Mouse (Mus musculus) myocyte (in vitro differentiated cells): ENCODE measurements around the gene Rnd2. TPM values are rescaled to one million over a fixed set of nuclear protein-coding genes. Genes with fewer than 3 reads are reported as not detected.
"Not testable (repeated sequence)": the region's sequence is repeated elsewhere in the genome, so short reads cannot be mapped to it uniquely, and the experiment has no call there.

Experiments
- H3K27me3 ChIP-seq: one replicate; pipeline ENCODE4 v1.6.1; 2011; ENCODE audit not compliant: control insufficient read depth, insufficient read depth, insufficient read length
- H3K36me3 ChIP-seq: one replicate; pipeline ENCODE4 v1.6.1; 2011; ENCODE audit not compliant: control insufficient read depth, insufficient read depth
- H3K4me2 ChIP-seq: one replicate; pipeline ENCODE4 v1.6.1; 2011; ENCODE audit warnings: low read depth, control low read depth
- H3K4me3 ChIP-seq: one replicate; pipeline ENCODE4 v1.5.1; 2011; ENCODE audit warnings: mild to moderate bottlenecking, control low read depth, moderate library complexity
- H3K79me2 ChIP-seq: one replicate; pipeline ENCODE4 v1.6.1; 2011; ENCODE audit not compliant: control insufficient read depth, insufficient read depth
- H3ac ChIP-seq: one replicate; pipeline ENCODE4 v1.6.1; 2011; ENCODE audit not compliant: control insufficient read depth, insufficient read length
- CEBPB ChIP-seq: IDR thresholded peaks from 2 replicates; pipeline ENCODE4 v1.6.1; 2011; ENCODE audit warnings: mild to moderate bottlenecking, moderate library complexity; ENCODE audit not compliant: poor library complexity, insufficient read depth, severe bottlenecking
- E2F4 ChIP-seq: IDR thresholded peaks from one replicate; pipeline ENCODE4 v1.6.1; 2011; ENCODE audit warnings: mild to moderate bottlenecking, control low read depth, moderate library complexity; ENCODE audit not compliant: insufficient read depth
- MAX ChIP-seq: IDR thresholded peaks from one replicate; pipeline ENCODE4 v1.6.1; 2011; ENCODE audit warnings: low read depth, mild to moderate bottlenecking, control low read depth
- MYOD1 ChIP-seq, 3 experiments: IDR thresholded peaks; one replicate each; pipeline ENCODE4 v1.6.1; 2011; ENCODE audit warnings: control low read depth in 2 of 3, low read depth in 2 of 3, mild to moderate bottlenecking in 2 of 3, moderate library complexity in 1 of 3; ENCODE audit not compliant: insufficient read length in 2 of 3, control insufficient read depth in 1 of 3
- MYOG ChIP-seq, 3 experiments: IDR thresholded peaks; one replicate each; pipeline ENCODE4 v1.6.1; 2011; ENCODE audit warnings: control low read depth in 2 of 3, low read depth in 2 of 3, mild to moderate bottlenecking in 2 of 3; ENCODE audit not compliant: insufficient read length in 2 of 3, control insufficient read depth in 1 of 3, insufficient read depth in 1 of 3
- POLR2A ChIP-seq: IDR thresholded peaks from one replicate; pipeline ENCODE4 v1.6.1; 2011; ENCODE audit warnings: low read depth, mild to moderate bottlenecking, control low read depth, moderate library complexity; ENCODE audit not compliant: insufficient read length
- POLR2AphosphoS2 ChIP-seq: IDR thresholded peaks from one replicate; pipeline ENCODE4 v1.6.1; 2011; ENCODE audit warnings: low read depth, control low read depth; ENCODE audit not compliant: insufficient read length
- REST ChIP-seq: IDR thresholded peaks from one replicate; pipeline ENCODE4 v1.6.1; 2011; ENCODE audit warnings: mild to moderate bottlenecking, control low read depth, moderate library complexity; ENCODE audit not compliant: insufficient read depth, insufficient read length
- SRF ChIP-seq: IDR thresholded peaks from one replicate; pipeline ENCODE4 v1.6.1; 2011; ENCODE audit warnings: low read depth; ENCODE audit not compliant: control insufficient read depth, insufficient read length
- TCF12 ChIP-seq: IDR thresholded peaks from one replicate; pipeline ENCODE4 v1.6.1; 2011; ENCODE audit warnings: mild to moderate bottlenecking, control low read depth; ENCODE audit not compliant: poor library complexity, insufficient read depth, severe bottlenecking
- TCF3 ChIP-seq: IDR thresholded peaks from one replicate; pipeline ENCODE4 v1.6.1; 2011; ENCODE audit warnings: low read depth, control low read depth; ENCODE audit not compliant: insufficient read length
- USF1 ChIP-seq: IDR thresholded peaks from one replicate; pipeline ENCODE4 v1.6.1; 2011; ENCODE audit warnings: low read depth, mild to moderate bottlenecking, control low read depth, moderate library complexity
- polyA plus RNA-seq: library from polyadenylated mRNA; unstranded; fragments of >200 nt; fragmentation: generic; extraction: Trizol; gene quantifications from one replicate; pipeline ENCODE4 v1.2.1, GENCODE M21; 2012; ENCODE audit warnings: missing spikeins

Gene Rnd2
- polyA plus RNA-seq, 1 experiment = 20.9 TPM

DNA sequence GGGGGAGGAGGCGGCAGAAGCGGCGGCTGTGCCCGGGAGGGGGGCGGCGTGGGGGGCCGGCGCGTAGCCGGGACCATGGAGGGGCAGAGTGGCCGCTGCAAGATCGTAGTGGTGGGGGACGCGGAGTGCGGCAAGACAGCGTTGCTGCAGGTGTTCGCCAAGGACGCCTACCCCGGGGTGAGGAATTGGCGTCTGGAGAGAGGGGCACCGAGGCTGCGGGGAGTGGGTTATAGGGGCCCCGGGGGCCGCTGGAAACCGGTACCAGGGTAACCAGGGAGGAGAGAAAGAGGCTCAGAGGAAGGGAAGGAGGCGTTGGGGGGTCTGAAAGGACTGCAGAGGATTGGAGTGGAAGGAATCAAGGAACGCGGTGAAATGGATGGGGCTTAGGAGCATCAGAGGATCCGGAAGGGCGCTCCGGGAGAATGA is 3.5 kb downstream of the Rnd2 start:
- Histone ChIP-seq H3K36me3 (no peaks in the 10 kb centered on the region), H3K27me3 (no peaks in the 10 kb centered on the region), H3K4me2 (peak overlapping the region; percentile 95), H3K4me3 (peak overlapping the region; percentile 97), H3K79me2 (peaks cover 16% of the 10 kb centered on the region), H3ac (peak overlapping the region; percentile 40)
- TF ChIP-seq SRF (no peak), TCF3 (no peak), CEBPB (no peak), MYOG (IDR thresholded peaks at IDR 0.05; ENCODE audit: control insufficient read depth in 1 of 3, insufficient read depth in 1 of 3, insufficient read length in 2 of 3, low read depth in 2 of 3) (no peak), MYOD1 (IDR thresholded peaks at IDR 0.05; ENCODE audit: control insufficient read depth in 1 of 3, insufficient read length in 2 of 3, low read depth in 2 of 3) (no peak), MAX (no peak)

DNA sequence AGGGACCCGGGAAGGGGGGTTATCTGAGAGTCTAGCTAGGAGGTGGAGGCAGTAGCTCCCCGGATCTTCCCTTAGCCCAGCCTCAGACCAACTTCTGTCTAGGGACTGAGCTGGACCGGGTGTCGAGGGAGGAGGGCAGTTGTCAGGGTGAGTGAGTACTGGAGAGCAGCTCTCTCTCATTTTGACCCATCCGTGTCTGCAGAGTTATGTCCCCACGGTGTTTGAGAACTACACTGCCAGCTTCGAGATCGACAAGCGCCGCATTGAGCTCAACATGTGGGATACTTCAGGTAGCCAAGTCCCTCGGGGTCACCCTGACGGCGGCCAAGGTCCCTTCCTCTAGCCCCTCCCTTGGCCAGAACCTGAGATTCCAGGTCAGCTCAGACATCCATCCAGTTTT is 3.9 kb downstream of the Rnd2 start:
- Histone ChIP-seq H3K4me3 (peak overlapping the region; percentile 97), H3K36me3 (no peaks in the 10 kb centered on the region), H3ac (peak overlapping the region; percentile 40), H3K27me3 (no peaks in the 10 kb centered on the region), H3K79me2 (peaks cover 11% of the 10 kb centered on the region), H3K4me2 (peak overlapping the region; percentile 95)
- TF ChIP-seq USF1 (no peak), SRF (no peak), REST (no peak), CEBPB (no peak), POLR2A (no peak), MYOG (IDR thresholded peaks at IDR 0.05; ENCODE audit: control insufficient read depth in 1 of 3, insufficient read depth in 1 of 3, insufficient read length in 2 of 3, low read depth in 2 of 3) (no peak)

DNA sequence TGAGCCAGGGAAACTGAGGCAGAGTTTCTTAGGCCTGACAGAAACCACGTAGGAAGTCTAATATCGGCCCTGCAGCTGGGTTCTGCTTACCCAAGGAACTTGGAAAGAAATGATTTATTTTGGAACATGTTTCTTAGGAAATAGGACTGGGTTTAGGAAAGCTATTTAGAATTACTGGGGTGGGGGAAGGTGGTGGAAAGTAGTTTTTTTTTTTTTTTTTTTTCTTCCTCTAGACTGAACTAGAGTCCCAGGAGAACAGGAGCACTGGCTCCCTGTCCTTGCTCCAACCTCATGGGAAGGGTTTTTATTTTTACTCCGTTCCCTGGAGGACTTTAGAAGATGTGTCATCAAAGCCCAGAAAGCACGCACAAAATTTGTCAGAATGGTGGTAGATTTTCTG is 4.4 kb downstream of the Rnd2 start:
- Histone ChIP-seq H3ac (no peak overlapping the region), H3K4me3 (peak overlapping the region; percentile 97), H3K27me3 (no peaks in the 10 kb centered on the region), H3K4me2 (no peak overlapping the region), H3K36me3 (no peaks in the 10 kb centered on the region), H3K79me2 (peaks cover 7% of the 10 kb centered on the region)
- TF ChIP-seq TCF3 (no peak), MYOG (IDR thresholded peaks at IDR 0.05; ENCODE audit: control insufficient read depth in 1 of 3, insufficient read depth in 1 of 3, insufficient read length in 2 of 3, low read depth in 2 of 3) (no peak), USF1 (no peak)

DNA sequence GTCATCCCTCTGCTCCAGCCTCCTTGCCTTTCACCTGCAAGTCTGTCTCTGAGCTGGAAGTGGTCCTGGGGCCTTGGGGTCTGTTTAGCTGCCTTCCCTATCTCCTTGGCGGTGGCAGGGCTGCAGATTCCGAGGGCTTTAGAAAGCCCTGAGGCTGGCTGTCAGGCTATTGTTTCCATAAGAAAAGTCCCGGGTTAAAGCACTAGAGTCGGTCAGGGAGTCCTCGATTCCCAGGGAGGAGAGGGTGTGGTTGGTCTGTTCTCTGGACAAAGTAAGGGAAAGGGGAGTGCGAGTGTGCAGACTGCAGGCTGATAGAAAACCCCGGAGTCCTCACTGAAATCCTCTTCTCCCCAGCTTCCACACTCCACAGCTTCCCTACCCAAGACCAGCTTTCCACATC is 5.4 kb downstream of the Rnd2 start:
- H3ac ChIP-seq = no peak overlapping the region
- no peak overlapping the region for H3K4me3 ChIP-seq
- no peaks in the 10 kb centered on the region for H3K36me3 ChIP-seq
- TF ChIP-seq SRF (no peak), MAX (no peak), CEBPB (no peak), MYOG (IDR thresholded peaks at IDR 0.05; ENCODE audit: control insufficient read depth in 1 of 3, insufficient read depth in 1 of 3, insufficient read length in 2 of 3, low read depth in 2 of 3) (no peak), POLR2A (no peak), TCF12 (no peak), E2F4 (no peak), POLR2AphosphoS2 (no peak)
- H3K79me2 ChIP-seq = no peaks in the 10 kb centered on the region
- no peak overlapping the region for H3K4me2 ChIP-seq
- H3K27me3 ChIP-seq = no peaks in the 10 kb centered on the region

DNA sequence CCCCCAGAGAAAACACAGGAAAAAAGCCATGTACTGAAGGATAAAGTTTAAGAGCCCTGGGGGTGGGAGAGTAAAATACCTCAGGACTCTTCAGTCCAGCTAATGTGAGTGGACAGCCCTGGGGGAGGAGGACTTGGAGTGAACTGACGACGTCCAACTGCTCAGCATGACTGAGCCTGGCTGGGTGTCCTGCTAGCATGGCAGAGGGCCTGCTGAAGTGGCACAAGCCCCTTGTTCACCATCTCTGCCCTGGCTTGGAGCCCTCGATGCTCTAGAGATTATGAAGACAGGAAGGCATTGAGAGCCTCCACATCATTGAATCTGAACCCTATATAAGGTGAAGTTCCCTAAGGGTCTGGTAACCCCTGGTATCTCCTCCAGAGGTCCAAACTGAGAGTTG is 7.1 kb downstream of the Rnd2 start:
- no peak for TF ChIP-seq CEBPB
- TF ChIP-seq TCF12 = no peak
- TF ChIP-seq SRF = no peak
- Histone ChIP-seq H3K36me3 (no peaks in the 10 kb centered on the region), H3K4me3 (no peak overlapping the region)

DNA sequence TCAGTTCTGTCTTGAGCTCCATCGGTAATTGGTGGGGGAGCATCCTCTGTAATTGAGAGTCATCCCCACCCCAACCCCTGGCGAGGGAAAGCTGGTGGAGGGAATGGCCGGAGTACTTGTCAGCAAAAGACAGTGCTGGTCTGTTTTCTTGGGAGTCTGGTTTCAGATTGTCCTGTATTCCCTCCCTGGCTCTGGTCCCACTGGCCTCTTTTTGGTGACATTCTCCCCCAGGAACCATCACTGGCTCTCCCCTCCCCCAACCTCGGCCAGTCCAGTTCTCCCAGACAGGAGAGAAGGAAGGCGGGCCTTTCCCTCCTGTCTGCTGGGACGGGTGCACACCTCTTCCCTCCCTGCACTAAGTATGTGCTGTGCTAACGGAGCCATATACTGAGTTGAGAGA is 7.5 kb downstream of the Rnd2 start:
- no peak for TF ChIP-seq REST
- TF ChIP-seq MYOG (IDR thresholded peaks at IDR 0.05; ENCODE audit: control insufficient read depth in 1 of 3, insufficient read depth in 1 of 3, insufficient read length in 2 of 3, low read depth in 2 of 3) = no peak
- TF ChIP-seq CEBPB = no peak
- no peak for TF ChIP-seq SRF
- TF ChIP-seq TCF12 = no peak
- TF ChIP-seq E2F4 = no peak
- no peak for TF ChIP-seq POLR2AphosphoS2
- no peak for TF ChIP-seq MYOD1 (IDR thresholded peaks at IDR 0.05; ENCODE audit: control insufficient read depth in 1 of 3, insufficient read length in 2 of 3, low read depth in 2 of 3)
- TF ChIP-seq POLR2A = no peak
- no peak for TF ChIP-seq MAX
- TF ChIP-seq USF1 = no peak
- TF ChIP-seq TCF3 = no peak
- H3K4me2 ChIP-seq = no peak overlapping the region
- H3K36me3 ChIP-seq = no peaks in the 10 kb centered on the region
- no peak overlapping the region for H3K4me3 ChIP-seq
- H3ac ChIP-seq = no peak overlapping the region
- no peaks in the 10 kb centered on the region for H3K79me2 ChIP-seq
- H3K27me3 ChIP-seq = no peaks in the 10 kb centered on the region

More for the DNA sequence above, 7.1 kb downstream of the Rnd2 start:
- Histone ChIP-seq H3ac (no peak overlapping the region), H3K27me3 (no peaks in the 10 kb centered on the region), H3K4me2 (no peak overlapping the region), H3K79me2 (no peaks in the 10 kb centered on the region)

DNA sequence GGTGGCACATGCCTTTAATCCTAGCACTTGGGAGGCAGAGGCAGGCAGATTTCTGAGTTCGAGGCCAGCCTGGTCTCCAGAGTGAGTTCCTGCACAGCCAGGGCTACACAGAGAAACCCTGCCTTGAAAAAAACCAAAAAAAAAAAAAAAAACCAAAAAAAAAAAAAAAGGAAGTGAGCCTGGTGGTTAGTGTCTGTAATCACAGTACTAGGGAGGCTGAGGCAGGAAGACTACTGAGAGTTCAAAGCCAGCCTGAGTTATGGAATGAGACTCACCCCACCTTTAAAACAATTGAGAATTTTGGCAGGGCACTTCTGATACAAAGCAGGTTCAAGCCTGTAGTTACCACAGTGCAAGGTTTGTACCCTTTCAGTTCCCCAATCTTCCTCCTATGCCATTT is 8.9 kb downstream of the Rnd2 start:
- not testable (repeated sequence) for H3K4me3 ChIP-seq, H3K36me3 ChIP-seq, H3K4me2 ChIP-seq, H3K27me3 ChIP-seq, H3ac ChIP-seq, H3K79me2 ChIP-seq
